Mouse (Mus musculus) midbrain, embryonic 11.5 days (tissue): ENCODE measurements around the gene Cubn. TPM values are rescaled to one million over a fixed set of nuclear protein-coding genes. Genes with fewer than 3 reads are reported as not detected.

Experiments
- ATAC-seq: fragments of 200-750 bp; cut with Nextera tagmentation; 2 replicates; pipeline ENCODE4 v1.8.0; 2017; ENCODE audit warnings: moderate TSS enrichment, moderate library complexity; ENCODE audit not compliant: low FRiP score
- DNase-seq: peaks from one replicate; pipeline ENCODE4 v3.0.0; 2015; ENCODE audit warnings: low spot score; ENCODE audit errors: missing footprints
- H3K27ac ChIP-seq: fragments of 300-500 bp; sonication (generic); 2 replicates; pipeline ENCODE4 v1.5.1; 2014; ENCODE audit warnings: low read depth, low read length
- H3K27me3 ChIP-seq: fragments of 300-500 bp; sonication (generic); 2 replicates; pipeline ENCODE4 v1.6.1; 2014; ENCODE audit warnings: mild to moderate bottlenecking, low read length, moderate library complexity, mixed read lengths; ENCODE audit not compliant: control insufficient read depth, insufficient read depth
- H3K36me3 ChIP-seq: fragments of 300-500 bp; sonication (generic); 2 replicates; pipeline ENCODE4 v1.6.1; 2014; ENCODE audit warnings: mild to moderate bottlenecking, low read length, moderate library complexity, mixed read lengths; ENCODE audit not compliant: control insufficient read depth, insufficient read depth
- H3K4me1 ChIP-seq: fragments of 300-500 bp; sonication (generic); 2 replicates; pipeline ENCODE4 v1.6.1; 2014; ENCODE audit warnings: low read length; ENCODE audit not compliant: control insufficient read depth, insufficient read depth
- H3K4me2 ChIP-seq: fragments of 300-500 bp; sonication (generic); 2 replicates; pipeline ENCODE4 v1.6.1; 2014; ENCODE audit warnings: mild to moderate bottlenecking, moderate library complexity
- H3K4me3 ChIP-seq: fragments of 300-500 bp; sonication (generic); 2 replicates; pipeline ENCODE4 v1.5.1; 2014; ENCODE audit warnings: low read depth, low read length
- H3K9ac ChIP-seq: fragments of 300-500 bp; sonication (generic); 2 replicates; pipeline ENCODE4 v1.6.1; 2014; ENCODE audit warnings: low read length
- H3K9me3 ChIP-seq: fragments of 300-500 bp; sonication (generic); 2 replicates; pipeline ENCODE4 v1.6.1; 2016; ENCODE audit warnings: low read length; ENCODE audit not compliant: control insufficient read depth
- WGBS: fragments of 180-500 bp; shearing (Covaris S2); extraction: QIAGEN DNeasy Blood & Tissue Kit; methylation state at CpG from one replicate; pipeline ENCODE4 v1.1.7; 2014; 5-methylcytosine and 5-hydroxymethylcytosine counted together
- polyA plus RNA-seq: library from polyadenylated mRNA; unstranded; fragments of >200 nt; fragmentation: Nextera tagmentation; extraction: Ambion mirVana; gene quantifications from 2 replicates; pipeline ENCODE4 v1.2.1, GENCODE M21; 2014

The Cubn gene
- polyA plus RNA-seq, 1 experiment from 2014 or later = 0.78 TPM

DNA sequence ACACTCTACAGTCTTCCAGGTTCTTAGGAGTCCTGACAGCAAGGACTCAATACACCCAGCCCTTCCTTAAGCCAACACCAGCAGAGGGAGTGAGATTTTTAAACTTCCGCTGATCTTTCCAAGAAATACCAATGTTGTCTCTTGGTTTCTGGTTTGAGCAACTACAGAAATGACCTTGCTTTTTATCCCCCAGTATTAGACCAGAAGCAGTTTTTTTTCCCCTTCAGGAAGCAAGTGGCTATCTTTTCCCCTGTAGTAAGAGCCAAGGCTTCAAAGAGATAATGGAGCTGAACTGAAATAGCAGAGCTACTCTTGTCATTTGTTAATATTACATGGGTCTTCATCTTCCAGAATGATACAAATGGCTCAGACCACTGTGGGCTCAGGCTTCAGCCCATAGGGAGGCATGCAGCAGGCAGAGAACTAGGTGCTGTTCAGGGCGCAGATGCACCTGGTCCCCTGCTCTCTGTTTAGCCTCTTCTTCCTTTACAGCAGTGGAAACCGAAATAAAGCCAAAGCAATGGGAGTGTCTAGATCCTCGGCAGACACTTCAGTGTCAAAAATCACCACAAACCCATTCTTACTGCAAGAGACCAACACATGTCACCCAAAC, 222.8 kb downstream of the Cubn start:
- Histone ChIP-seq H3K36me3 (no peaks in the 10 kb centered on the region), H3K9ac (no peak overlapping the region), H3K4me1 (peaks cover 4% of the 10 kb centered on the region; the same call in 1 of the 2 replicates), H3K27me3 (no peaks in the 10 kb centered on the region), H3K27ac (no peak overlapping the region), H3K4me2 (no peak overlapping the region), H3K9me3 (no peaks in the 10 kb centered on the region), H3K4me3 (no peak overlapping the region)
- no peak for DNase-seq
- WGBS = 93% methylated on average over 4 of the region's 4 CpGs
- no peak for ATAC-seq

DNA sequence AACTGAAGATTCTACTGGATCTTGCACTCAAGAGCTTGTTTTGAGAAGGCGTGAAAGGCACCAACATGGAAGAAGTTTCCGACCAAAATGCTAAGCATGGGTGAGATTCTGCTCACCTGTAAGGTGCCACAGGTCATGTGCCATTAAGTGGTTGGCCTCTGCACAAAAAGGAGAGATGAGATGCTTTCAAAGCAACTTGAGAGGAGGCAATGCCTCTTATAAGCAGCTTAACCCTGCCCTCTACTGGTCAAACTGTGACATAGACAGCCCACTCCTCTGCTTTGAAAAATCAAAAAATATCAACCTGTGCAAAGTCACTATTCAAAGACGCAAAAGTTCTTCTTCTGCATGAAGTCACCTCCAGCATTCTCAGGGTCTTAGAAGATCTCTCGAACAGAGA, 226.7 kb downstream of the Cubn start:
- Histone ChIP-seq H3K4me2 (no peak overlapping the region), H3K36me3 (no peaks in the 10 kb centered on the region), H3K27me3 (no peaks in the 10 kb centered on the region), H3K4me3 (no peak overlapping the region), H3K9me3 (no peaks in the 10 kb centered on the region), H3K4me1 (no peaks in the 10 kb centered on the region), H3K9ac (no peak overlapping the region), H3K27ac (no peak overlapping the region)
- ATAC-seq (peak; percentile 67), DNase-seq (peak; percentile 93)
- WGBS = 44% methylated on average over 4 of the region's 4 CpGs

DNA sequence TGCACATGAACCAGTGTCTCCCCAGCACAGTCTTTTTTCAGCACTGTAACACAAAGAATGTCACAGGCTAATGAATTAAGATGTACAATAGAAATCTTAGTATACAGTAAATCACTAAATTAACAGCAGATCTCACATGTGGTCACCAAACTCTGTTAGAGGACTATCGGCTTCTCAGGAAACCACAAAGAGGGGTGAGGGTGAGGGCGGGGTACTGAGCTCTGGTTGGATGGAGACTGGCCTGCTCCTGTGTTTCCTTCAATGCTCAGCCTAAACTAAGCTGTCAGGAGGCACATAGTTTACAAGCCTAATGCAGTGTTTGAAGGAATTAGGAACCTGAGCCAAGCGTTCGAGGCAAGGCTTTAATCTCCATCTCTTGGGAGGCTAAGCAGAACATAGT, 228.5 kb downstream of the Cubn start:
- Histone ChIP-seq H3K27ac (no peak overlapping the region), H3K4me2 (no peak overlapping the region), H3K36me3 (no peaks in the 10 kb centered on the region), H3K4me3 (no peak overlapping the region), H3K9ac (no peak overlapping the region), H3K27me3 (no peaks in the 10 kb centered on the region), H3K9me3 (no peaks in the 10 kb centered on the region), H3K4me1 (no peaks in the 10 kb centered on the region)
- 80% methylated on average over 4 of the region's 4 CpGs for WGBS
- ATAC-seq (no peak), DNase-seq (no peak)

DNA sequence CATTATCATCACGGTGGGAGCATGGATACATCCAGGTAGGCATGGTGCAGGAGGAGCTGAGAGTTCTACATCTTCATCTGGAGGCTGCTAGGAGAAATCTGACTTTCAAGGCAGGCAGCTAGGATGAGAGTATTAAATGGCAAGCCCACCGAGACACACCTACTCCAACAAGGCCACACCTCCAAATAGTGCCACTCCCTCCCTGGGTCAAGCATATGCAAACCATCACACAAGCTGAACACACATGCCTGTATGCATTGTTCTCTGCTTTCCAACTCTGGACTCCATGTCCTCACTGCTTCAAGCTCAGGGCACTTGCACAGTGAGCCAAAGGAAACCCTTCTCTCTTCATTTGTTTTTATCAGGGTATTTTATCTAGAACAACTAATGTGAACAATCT, 233.0 kb downstream of the Cubn start:
- no peak overlapping the region for H3K4me2 ChIP-seq
- no peaks in the 10 kb centered on the region for H3K36me3 ChIP-seq
- H3K27me3 ChIP-seq = no peaks in the 10 kb centered on the region
- H3K9me3 ChIP-seq = peaks cover 3% of the 10 kb centered on the region; the same call in 1 of the 2 replicates
- no peak overlapping the region for H3K27ac ChIP-seq
- ATAC-seq (no peak), DNase-seq (no peak)
- no peaks in the 10 kb centered on the region for H3K4me1 ChIP-seq
- no peak overlapping the region for H3K4me3 ChIP-seq
- WGBS = 91% methylated on average over 2 of the region's 2 CpGs
- H3K9ac ChIP-seq = no peak overlapping the region

DNA sequence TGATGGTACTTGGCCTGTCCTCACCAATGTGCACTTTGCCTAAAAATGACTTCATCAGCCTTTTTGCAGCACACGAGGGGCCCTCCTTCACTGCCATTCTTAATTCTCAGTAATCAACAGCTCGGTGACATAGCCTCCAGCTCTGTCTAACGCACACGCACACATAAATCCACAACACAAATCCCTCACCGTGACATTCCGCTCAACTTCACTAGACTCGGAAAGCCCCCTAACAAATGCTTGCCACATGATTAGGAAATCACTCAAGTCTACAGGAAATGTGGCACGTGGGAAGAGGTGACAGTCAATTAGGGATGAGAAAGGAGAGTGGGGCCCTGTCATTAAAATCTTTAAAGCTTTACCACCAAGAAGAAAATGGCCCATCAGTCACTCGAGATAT, 250.9 kb downstream of the Cubn start:
- no peak for ATAC-seq
- WGBS = 73% methylated on average over 9 of the region's 9 CpGs

DNA sequence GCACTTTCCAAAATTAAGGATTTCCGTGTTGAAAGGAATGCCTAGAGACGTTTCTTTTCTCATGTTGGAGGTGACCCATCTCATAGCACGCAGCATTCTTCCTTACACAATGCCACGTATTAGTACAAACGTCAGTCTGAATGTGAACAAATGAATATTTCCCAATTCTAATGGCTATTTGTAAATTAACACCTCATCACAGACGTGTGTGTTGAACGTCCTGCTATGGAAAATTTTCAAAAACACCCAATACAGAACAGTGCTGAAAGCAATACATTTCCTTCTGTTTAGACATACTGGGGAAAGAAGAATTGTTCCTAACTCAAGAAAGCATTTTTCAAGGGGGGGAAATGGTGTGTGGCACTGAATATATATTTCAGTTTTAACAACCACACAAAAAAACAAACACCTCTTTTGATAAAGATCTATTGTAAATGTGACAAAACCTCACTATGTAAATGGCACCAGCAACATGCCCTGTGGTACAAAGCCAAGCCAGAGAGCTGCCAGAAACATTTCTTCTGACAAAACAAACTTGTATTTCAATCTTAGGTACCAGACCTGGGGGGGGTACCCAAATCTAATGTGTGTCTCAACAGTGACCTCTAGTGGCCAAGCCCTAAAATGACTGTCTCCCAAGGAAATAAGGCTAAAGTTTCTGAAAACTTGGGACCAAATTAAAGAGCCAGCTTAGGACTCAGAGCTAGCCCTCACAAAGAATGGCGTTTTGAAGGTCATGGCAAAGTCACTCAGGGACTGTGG, 254.3 kb downstream of the Cubn start:
- H3K36me3 ChIP-seq = no peaks in the 10 kb centered on the region
- H3K27me3 ChIP-seq = no peaks in the 10 kb centered on the region
- 74% methylated on average over 8 of the region's 8 CpGs for WGBS
- H3K4me1 ChIP-seq = no peaks in the 10 kb centered on the region
- no peak overlapping the region for H3K9ac ChIP-seq
- H3K27ac ChIP-seq = no peak overlapping the region
- no peaks in the 10 kb centered on the region for H3K9me3 ChIP-seq
- peak; percentile 91 for DNase-seq
- no peak overlapping the region for H3K4me3 ChIP-seq
- ATAC-seq = peak; percentile 25; the same call in 1 of the 2 replicates
- no peak overlapping the region for H3K4me2 ChIP-seq

More for the DNA sequence above, 250.9 kb downstream of the Cubn start:
- Histone ChIP-seq H3K4me2 (no peak overlapping the region), H3K9me3 (no peaks in the 10 kb centered on the region), H3K9ac (no peak overlapping the region), H3K4me1 (no peaks in the 10 kb centered on the region), H3K27me3 (no peaks in the 10 kb centered on the region), H3K36me3 (no peaks in the 10 kb centered on the region), H3K27ac (no peak overlapping the region), H3K4me3 (no peak overlapping the region)
- no peak for DNase-seq

DNA sequence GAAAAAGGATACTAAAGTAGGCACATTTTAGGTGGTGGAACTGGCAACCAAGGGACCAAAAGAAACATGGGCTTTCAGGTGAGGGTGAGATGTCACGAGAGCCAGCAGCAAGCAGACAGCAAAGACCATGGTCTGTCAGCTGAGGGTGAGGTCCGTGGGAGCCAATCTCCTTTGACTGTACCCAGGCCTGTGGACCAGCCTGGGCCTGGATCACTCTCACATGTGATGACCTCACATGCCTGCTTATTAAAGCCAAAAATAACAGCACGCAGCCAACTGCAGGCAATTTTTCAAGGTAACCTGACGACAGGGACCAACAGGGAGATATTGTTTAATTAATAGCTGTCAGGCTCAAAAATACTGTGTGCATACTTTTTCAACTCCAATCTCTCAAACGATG, 255.9 kb downstream of the Cubn start:
- Histone ChIP-seq H3K9me3 (no peaks in the 10 kb centered on the region), H3K4me2 (no peak overlapping the region), H3K36me3 (no peaks in the 10 kb centered on the region), H3K27me3 (no peaks in the 10 kb centered on the region), H3K4me1 (no peaks in the 10 kb centered on the region), H3K9ac (no peak overlapping the region), H3K4me3 (no peak overlapping the region), H3K27ac (no peak overlapping the region)
- DNase-seq = peak; percentile 35
- 83% methylated on average over 5 of the region's 5 CpGs for WGBS
- no peak for ATAC-seq

DNA sequence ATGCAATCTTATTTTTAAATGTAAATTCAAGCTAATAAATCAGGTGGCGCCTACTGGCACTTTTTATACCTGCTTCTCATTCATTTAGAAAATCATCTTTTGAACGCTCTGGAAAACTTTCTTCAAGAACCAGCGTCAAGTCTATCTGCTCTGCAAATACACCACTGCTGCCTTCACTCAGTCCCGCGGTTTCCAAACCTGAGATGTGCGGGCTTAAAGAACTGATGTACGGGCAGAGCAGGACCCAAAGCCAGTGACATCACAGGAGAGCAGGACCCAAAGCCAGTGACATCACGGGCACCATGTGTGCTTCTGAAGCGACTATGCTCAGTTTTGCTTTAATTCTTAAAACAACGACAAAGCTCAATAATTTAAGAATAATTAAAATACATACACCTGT, 256.8 kb downstream of the Cubn start:
- no peaks in the 10 kb centered on the region for H3K27me3 ChIP-seq
- H3K36me3 ChIP-seq = no peaks in the 10 kb centered on the region
- ATAC-seq (no peak), DNase-seq (peak; percentile 51)
- no peaks in the 10 kb centered on the region for H3K9me3 ChIP-seq
- H3K4me1 ChIP-seq = no peaks in the 10 kb centered on the region
- no peak overlapping the region for H3K4me2 ChIP-seq
- H3K4me3 ChIP-seq = no peak overlapping the region
- no peak overlapping the region for H3K9ac ChIP-seq
- WGBS = 94% methylated on average over 10 of the region's 10 CpGs
- H3K27ac ChIP-seq = no peak overlapping the region

DNA sequence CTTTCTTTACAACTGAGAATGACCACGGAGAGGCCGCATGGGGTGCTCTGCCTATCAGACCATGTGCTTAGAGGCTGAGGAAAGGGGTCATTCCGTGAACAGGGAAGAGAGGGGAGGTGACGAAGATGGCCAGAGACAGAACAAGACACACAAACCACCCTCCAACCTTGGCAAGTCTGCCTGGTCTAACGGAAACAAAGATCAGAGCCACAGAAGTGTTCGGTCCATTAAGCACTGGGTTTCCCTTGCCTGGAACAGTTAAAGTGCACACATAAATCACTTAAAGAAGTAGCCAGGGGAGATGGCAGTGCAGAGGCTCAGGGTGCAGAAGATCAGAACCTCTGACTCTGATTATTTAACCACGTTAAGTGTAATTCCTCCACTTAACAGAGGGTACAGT, 257.7 kb downstream of the Cubn start:
- no peaks in the 10 kb centered on the region for H3K36me3 ChIP-seq
- no peak for ATAC-seq
- no peak overlapping the region for H3K9ac ChIP-seq
- no peak overlapping the region for H3K4me2 ChIP-seq
- no peaks in the 10 kb centered on the region for H3K4me1 ChIP-seq
- H3K9me3 ChIP-seq = no peaks in the 10 kb centered on the region
- no peak for DNase-seq
- no peaks in the 10 kb centered on the region for H3K27me3 ChIP-seq
- H3K27ac ChIP-seq = no peak overlapping the region
- H3K4me3 ChIP-seq = no peak overlapping the region
- 73% methylated on average over 7 of the region's 7 CpGs for WGBS
